14 mouse cellular contexts compared by ENCODE assay signal in the genomic region with DNA sequence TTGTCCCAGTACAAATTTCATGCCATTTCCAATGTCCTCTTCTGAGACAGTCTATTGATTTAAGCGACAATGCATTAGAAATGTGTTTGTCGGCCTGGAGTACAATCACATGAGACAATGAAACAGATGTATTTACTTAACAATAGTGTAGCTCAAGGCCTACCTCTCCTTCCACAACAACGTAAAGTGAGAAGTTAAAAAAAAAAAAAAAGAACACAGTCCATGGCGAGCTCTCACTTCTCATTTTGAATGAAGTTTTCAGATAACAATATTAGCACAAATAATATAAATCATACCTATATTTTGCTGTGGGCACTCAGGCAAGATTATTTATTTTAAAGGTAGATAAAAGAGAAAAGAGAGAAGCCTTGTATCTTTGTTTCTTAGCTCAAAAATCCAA.
"Had no signal": no experiment of that assay in that cellular context is flagged by ENCODE, and none has a peak within 500 bp of the region (broad histone marks: within the 10 kb centered on the region; RNA-seq: fewer than 3 reads in every experiment).

No protein-coding gene starts in this region.

- DNase-seq: lung, embryonic 14.5 days; lung, postnatal 10 days; lung, postnatal 4 days; midbrain, embryonic 14.5 days; right cerebral cortex, postnatal 14 days; thymus, adult 2 months; thymus, postnatal 25 days; thymus, postnatal 4 days had no signal

- H3K27ac ChIP-seq: midbrain, embryonic 10.5 days; midbrain, embryonic 12.5 days; neural tube, embryonic 12.5 days; stomach, embryonic 15.5 days; stomach, postnatal 0 days had no signal

- H3K4me3 ChIP-seq: midbrain, embryonic 10.5 days; midbrain, embryonic 12.5 days; myocyte; neural tube, embryonic 12.5 days; stomach, embryonic 15.5 days had no signal

- H3K9me3 ChIP-seq: midbrain, embryonic 10.5 days; midbrain, embryonic 12.5 days; neural tube, embryonic 12.5 days; stomach, embryonic 15.5 days had no signal

- H3K9ac ChIP-seq: lung, embryonic 14.5 days; midbrain, embryonic 12.5 days; neural tube, embryonic 12.5 days; stomach, embryonic 15.5 days had no signal

- H3K36me3 ChIP-seq: midbrain, embryonic 10.5 days; midbrain, embryonic 12.5 days; neural tube, embryonic 12.5 days; stomach, embryonic 15.5 days had no signal

- H3K27me3 ChIP-seq: midbrain, embryonic 12.5 days; neural tube, embryonic 12.5 days; stomach, embryonic 15.5 days had no signal

- H3K4me1 ChIP-seq: midbrain, embryonic 10.5 days; midbrain, embryonic 12.5 days; neural tube, embryonic 12.5 days; stomach, embryonic 15.5 days had no signal
